Mouse (Mus musculus) neutrophil, adult 5-6 weeks (primary cell): Measurements from ENCODE around the gene Cldn4. TPM values are rescaled to one million over a fixed set of nuclear protein-coding genes. Genes with fewer than 3 reads are reported as not detected.
"Not testable (repeated sequence)": the region's sequence is repeated elsewhere in the genome, so short reads cannot be mapped to it uniquely, and the experiment has no call there.

ENCODE experiments used
- ATAC-seq: fragments of 151-379, 151-347 bp; 2 replicates; pipeline ENCODE4 v1.8.0; 2017; ENCODE audit warnings: mild to moderate bottlenecking, moderate TSS enrichment; ENCODE audit not compliant: insufficient number of reproducible peaks, poor library complexity, low FRiP score, severe bottlenecking; ENCODE audit errors: extremely low read depth
- total RNA-seq: library from RNA; stranded (forward); fragments of 200-1000 nt; gene quantifications from 2 replicates; pipeline ENCODE4 v1.2.3, GENCODE M21; 2017

Cldn4 gene
- total RNA-seq, 1 experiment from 2014 or later, result 0.23 TPM

DNA sequence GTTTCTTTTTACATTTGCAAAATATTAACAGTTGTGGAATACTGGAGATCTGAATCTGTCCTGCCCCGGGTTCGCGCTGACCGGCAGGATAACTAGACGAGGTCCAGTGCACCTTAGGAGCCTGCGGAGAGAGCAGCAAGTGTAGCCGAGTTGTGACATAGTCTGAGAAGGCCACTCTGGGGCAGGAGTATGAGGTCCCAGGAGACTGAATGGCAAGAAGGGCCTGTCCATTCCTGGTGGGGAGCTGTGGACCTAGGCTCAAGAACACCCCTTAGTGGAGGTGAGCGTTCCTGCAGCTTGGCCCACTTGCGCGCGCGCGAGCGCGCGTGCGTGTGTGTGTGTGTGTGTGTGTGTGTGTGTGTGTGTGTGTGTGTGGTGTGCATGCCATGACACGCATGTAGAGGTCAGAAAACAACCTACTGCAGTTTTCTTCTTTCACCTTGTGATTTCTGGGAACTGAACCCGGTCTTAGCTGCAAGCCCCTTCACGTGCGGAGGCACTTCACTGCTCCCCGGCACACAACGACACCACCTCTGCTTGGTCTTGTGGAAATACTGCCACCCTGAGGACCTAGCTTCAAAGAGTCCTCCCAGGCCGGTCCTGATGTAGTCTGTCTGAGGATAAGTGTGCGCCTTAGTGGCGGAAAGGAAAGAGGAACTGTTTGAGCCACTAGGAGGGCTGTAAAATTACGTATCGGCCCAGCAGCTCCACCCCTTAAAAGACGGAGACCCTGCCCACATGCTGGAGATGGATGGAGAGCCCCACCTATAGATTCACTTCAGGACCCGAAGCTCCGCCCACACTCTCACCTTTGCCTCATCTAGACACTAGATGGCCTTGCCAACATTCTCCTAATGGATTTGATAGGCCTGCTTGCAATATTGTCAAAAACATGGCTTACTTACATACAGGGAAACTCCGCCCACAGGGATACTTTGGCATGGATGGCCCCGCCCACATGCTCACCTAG lies 19.4 kb upstream of the Cldn4 start:
- peak; percentile 74 for ATAC-seq

DNA sequence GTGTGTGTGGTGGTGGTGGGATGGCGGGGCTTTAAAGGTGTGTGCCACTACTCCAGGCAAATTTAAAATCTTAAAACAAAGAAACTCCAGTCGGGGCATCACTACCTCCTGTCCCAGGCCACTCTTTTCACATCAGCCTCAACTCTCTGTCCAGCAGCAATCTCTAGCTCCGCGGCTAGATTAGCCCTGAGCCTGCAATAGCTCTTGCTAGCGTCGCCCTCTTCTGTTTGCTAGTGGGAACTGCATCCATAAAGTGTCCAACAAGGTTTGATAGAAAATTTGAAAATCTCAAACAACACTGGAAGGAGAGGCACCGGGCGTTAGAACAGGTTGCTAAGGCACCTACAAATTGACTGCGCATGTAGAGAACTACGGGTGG lies 18.7 kb upstream of the Cldn4 start:
- peak; percentile 49; the same call in 1 of the 2 replicates for ATAC-seq

DNA sequence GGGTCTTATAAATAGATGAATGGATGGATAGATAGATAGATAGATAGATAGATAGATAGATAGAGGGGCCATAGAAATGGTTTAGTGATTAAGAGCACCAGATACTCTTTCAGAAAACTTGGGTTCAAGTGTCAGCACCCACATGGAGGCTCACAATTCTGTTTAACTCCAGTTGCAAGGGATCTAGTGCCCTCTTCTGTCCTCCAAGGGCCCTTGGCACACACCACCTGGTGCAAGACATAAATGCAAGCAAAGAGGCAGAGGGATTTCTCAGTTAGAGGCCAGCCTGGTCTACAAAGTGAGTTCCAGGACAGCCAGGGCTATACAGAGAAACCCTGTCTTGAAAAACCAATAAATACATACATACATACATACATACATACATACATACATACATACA lies 17.9 kb upstream of the Cldn4 start:
- ATAC-seq, result not testable (repeated sequence)

DNA sequence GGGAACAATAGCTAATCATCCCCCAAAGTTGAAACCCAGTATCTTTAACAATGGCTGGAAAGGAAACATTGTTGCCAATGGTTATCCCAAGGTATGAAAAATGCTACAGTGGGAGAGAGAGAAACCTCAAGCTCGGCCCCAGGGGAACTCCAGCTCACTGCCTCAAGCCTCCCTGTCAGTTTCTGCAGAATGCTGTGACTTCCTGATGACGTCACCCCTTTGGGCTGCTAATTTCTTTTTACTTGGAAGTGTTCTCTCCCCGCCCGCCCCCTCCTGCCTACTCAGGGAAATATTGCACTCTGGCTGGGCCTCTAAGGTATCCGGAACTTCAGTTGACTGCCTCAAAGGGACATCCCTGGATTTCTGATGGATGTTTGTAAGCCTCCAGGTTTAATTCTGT lies 16.8 kb upstream of the Cldn4 start:
- ATAC-seq, result no peak

DNA sequence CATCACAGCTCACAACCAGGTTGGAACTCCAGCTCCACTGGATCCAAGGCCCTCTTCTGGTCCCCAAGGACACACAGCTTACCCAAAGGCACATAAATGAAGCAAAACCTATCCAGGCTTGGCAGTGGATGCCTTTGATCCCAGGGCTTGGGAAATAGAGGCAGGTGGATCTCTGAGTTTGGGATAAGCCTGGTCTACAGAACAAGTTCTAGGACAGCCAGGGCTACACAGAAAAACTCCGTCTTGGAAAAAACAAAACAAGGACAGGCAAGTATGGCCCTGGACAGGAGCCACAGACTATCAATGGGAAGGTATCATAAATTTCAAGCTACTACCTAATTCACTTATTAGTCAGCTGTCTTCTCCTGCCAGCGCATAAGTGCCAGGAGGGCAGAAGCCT lies 14.8 kb upstream of the Cldn4 start:
- ATAC-seq, result no peak

DNA sequence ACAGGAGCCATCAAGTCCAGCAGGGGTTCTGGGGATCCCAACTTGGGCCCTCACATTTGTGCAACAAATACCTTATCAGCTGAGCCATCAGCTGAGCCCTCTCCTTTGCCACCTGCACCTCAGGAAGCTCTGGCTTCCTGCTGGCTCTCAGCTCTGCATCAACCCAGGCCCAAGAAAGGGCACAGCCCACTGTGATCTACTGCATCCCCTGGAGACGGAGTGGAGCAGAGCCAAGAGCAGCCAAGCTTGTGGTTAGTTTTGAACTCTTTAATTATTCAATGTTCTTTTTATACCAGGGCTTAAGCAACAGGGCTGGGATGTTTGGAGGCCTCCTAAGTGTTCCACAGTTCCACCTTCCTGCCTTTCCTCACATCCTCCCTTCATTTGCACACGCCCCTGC lies 13.7 kb upstream of the Cldn4 start:
- ATAC-seq, result no peak

DNA sequence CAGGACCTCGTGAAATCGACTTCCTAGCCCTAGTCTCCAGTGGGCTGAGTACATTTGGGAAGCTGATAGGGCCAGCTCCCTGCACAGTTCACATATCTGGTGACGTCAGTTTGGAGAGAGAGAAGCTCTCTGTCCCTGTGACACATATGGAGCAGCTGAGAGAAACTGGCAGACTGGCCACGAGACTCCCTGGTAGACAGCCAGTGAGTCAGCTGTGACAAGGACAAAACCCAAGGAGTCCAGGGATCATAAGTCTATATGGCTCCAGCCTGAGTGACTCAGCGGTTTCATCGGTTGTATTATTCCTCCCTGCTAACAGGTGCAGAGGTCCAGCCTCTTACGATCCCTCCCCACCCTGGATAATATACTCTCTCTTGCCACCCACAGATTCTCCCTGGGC lies 12.4 kb upstream of the Cldn4 start:
- ATAC-seq, result no peak

DNA sequence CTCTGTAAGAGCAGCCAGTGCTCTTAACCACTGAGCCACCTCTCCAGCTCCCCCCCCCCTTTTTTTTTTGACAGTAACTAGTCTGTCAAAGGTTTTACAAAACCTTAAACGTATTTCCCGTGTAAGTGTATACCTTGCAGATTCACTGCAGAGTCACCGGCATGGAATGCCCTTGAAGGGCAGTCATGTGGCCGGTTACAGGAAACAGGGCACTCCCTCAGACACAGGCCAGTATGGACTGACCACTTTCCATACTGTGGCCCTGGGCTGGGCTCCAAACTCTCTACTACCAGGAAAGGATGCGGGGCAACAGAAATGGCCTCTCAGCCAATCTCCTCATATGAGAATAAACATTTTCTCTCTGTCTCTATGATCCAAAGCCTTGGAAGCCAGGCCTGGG lies 8.8 kb upstream of the Cldn4 start:
- no peak for ATAC-seq

DNA sequence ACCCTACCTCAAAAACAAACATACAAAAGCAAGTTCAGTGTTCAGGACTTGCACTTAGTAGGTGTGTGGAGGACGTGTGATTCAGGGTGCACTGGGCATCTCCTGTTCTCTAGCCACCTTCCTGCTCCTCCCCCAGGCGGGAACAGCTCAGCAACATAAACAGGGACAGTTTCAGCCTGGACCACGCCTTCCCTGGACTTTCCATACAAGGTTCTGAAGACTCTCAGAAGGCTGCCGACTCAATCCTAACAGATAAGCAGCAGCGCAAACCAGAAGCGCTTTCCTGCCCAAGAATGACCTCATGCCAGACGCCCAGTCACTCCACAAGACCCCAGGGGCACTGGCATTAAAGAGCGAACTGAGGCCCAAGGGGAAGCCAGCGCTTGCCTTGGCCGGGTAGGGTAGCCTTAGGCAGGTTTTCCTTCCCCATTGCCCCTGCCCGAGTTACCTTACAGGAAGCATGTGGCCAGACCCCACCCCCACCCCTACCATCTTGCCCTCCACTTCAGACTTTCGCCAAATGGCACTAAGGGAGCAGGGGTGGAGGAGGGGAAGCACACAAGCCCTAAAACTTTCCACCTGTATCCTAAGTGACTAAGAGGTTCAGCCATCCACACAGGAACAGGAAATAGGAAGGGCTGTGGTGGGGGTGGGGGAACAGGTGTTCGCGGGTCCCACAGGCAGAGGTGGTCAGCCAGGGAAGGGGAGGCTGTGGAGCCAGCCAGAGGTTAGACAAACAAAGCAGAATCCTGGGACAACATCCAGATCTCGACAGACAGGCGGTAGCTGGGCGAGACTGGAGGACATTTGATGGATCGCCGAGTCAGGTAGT lies 4.5 kb upstream of the Cldn4 start:
- ATAC-seq, result no peak

DNA sequence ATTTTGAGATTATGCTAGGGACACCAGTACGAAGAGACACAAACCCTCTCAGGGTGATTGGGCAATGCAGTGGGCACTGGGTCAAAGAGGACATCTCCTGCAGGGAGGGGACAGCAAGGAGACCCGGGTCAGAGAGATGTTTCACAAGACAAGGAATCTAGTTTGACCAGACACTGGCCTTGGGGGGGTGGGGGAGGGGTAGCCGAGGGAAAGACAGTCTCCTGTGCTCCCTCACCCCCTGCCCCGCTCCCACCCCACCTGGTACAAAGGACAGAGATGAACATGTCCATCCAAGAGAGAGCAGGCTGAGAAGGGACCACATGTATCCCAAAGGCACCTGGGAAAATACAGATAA lies 1.3 kb upstream of the Cldn4 start:
- no peak for ATAC-seq

DNA sequence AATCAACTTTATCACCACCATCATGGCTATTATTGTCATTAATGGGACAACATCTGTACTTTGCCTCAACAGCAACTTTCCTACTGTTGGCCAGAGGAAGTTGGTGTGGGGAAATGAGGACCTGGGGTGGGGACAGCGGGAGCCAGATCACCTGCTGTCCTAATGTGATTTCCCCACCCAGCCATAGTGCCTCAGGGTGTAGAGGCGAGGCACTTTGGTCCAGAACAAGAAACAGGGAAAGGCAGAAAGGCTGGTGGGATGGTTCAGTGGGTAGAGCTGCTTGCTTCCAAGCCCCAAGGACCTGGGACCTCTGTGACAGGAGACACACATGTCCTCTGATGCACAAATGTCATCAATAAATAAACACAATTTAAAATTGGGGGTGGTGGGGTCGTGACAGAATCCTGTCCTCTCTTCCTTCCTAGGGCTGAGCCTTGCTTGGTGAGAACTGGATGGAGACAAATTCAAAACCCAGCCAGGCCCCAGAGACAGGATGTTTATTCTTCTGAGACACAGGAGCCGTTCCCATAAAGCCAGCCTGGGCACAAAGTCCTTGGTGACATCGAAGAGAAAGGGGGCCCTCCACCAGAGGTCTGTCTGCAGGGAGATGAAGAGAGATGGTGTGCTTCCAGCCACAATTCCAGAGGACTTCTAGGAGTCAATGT lies 818 bp upstream of the Cldn4 start:
- no peak for ATAC-seq

DNA sequence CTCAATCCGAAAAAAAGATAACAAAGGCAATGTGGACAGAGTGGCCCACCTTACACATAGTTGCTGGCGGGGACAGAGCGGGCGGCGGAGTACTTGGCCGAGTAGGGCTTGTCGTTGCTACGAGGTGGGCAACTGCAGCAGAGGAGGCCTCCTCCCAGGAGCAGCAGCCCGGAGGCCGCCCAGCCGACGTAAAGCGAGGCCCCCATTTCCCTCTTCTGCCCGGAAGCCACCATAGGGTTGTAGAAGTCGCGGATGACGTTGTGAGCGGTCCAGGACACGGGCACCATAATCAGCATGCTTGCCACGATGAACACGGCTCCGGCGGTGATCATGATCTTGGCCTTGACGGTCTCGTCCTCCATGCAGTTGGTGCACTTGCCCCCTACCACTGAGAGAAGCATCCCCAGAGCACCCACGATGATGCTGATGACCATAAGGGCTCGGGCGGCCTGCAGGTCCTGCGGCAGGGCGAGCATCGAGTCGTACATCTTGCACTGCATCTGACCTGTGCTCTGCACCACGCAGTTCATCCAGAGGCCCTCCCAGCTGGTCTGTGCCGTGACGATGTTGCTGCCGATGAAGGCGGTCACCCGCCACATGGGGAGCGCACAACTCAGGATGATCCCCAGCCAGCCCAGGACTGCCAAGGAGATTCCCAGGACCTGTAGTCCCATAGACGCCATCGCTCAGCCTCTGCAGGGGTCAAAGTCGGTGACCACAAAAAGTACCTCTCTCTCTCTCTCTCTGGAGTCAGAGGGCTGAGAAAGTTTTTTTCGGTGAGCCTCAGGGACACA lies 474 bp downstream of the Cldn4 start:
- no peak for ATAC-seq

DNA sequence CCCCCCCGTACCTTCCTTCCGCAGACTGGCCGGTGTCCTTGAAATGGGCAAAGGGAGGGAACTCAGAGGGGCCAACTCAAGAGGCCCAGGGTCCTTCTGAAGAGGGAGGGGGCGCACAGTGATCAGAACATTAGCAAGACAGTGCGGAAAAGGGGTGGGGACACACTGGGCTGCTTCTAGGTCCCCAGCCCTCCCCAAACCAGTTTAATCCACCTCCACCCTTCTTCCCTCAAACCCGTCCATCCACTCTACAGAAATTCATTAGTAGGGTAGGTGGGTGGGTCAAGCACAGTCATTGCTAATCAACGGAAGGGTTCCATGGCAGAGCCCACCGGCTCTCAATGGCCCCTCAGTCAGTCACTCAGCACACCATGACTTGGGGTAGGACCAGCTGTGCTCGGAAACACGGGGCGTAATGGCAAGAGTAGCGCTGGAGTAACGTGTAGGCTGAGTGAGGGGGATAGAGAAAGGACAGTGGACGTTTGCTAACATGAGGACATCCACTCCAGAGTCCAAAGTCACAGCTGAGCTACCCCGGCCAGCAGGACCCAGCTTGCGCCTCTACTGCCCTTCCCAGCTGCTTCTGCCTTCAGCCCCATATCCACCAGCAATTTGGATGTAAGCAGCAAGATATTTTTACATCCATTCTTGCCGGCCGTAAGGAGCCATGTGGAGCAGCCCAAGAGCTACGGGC lies 1.3 kb downstream of the Cldn4 start:
- ATAC-seq, result no peak

DNA sequence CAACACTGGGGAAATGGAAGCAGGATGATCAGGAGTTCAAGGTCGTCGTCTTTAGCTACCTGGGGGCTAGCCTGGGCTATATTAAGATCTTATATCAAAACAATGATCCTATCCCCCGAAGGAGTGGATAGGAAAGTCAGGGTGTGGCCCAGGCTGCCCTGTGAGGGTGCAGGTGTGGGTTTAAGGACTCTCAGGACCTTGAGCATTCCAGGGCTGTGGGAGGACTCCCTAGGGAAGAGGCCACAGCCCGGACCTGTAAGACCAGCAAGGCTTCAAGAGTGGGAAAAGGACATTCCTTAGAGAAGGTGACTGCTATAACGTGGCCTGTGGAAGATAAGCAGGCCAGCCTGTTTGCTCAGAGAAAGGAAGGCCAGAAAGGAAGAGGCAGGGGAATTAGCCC lies 2.6 kb downstream of the Cldn4 start:
- ATAC-seq, result no peak

DNA sequence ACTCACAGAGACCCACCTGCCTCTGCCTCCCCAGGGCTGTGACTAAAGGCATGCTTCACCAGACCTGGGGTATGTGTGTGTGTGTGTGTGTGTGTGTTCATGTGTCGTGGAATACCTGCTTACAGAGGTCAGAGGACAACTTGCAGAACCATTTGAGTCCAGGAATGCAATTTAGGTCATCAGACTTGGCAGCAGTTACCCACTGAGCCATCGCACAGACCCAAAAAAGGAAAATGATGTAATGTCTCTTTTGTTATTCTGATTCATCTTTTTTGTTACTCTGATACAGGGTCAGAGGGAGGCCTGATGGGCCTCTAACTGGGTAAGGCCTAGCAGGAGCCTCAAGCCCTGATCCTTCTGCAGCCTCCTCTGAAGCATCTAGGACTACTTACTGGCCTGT lies 4.0 kb downstream of the Cldn4 start:
- ATAC-seq, result no peak

DNA sequence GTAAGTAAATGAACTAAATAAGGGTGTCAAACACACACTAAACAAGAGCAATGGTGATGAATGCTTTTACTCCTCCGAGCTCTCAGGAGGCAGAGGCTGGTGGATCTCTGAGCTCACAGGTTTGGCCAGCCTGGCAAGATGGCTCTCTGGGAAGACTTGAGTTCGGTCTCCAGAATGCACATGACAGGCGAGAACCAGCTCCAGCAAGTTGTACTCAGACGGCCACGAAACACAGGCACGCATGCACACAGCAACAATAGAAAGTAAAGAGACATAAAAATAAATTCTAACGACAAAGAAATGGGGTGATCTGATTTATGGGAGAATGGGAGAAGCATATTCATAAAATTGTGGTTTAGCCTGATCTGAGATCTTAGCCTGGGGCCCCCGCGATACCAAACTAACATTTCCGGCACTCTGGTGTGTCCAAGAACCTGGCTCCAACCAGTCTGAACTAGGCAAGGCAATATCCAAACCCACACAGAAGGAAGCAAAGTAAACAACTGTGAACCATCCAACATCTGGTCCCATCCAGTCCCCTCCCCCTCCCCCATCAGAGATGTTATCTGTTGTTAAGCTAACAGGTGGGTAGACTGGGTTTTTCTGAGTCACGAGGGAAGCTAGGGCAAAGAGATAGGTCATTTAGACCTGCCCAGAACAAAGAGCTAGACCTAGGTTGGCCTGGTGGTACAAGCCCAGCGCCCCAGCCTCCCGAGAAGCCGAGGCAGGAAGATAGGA lies 5.1 kb downstream of the Cldn4 start:
- no peak for ATAC-seq

DNA sequence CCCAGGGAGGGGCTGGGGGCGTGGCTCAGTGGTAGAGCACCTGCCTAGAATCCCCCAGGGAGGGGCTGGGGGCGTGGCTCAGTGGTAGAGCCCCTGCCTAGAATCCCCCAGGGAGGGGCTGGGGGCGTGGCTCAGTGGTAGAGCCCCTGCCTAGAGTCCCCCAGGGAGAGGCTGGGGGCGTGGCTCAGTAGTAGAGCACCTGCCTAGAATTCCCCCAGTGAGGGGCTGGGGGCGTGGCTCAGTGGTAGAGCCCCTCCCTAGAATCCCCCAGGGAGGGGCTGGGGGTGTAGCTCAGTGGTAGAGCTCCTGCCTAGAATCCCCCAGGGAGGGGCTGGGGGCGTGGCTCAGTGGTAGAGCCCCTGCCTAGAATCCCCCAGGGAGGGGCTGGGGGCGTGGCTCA lies 7.2 kb downstream of the Cldn4 start:
- not testable (repeated sequence) for ATAC-seq

DNA sequence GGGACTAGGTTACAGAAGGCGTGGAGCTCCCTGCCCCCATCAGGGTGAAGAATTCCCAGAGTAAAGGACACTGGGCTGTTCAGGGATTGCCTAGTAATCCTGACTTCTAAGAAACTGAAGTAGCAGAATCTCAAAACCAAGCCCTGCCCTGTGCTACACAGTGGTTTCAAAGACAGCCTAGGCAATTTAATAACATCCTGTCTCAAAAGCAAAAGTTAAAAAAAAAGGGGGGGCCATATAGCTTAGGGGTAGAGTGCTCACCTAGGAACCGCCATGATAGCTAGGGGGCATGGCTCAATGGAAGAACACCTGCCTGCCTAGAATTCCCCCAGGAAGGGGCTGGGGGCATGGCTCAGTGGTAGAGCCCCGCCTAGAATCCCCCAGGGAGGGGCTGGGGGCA lies 7.7 kb downstream of the Cldn4 start:
- ATAC-seq, result no peak
